20 mouse cellular contexts compared by ENCODE assay signal in the genomic region with DNA sequence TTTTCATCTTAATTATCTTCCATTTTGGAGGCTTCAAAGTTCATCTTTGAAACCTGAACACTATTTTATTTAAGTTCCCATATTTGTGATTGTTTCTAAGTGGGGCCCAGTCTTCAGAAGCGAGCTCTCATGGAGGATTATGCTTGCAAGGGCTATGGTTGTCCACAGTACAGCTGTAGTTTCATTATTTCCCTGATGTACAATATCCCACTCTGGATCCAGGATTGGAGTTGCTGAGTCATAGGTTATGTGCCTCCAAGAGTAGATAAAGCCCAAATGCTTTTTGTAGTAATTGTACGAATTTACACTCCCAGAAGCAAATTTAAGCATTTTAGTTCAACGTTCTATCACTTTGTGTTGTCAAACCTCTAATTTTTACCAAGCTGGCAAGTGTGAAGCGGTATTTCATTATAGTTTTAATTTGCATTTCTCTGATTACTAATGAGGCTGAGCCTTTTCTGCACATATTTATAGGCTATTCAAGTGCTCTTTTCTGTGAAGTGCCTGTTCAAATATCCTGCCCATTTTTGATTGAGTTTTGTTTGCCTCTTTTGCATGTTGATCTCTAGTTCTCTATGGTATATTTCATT. TPM values are rescaled to one million over a fixed set of nuclear protein-coding genes. Genes with fewer than 3 reads are reported as not detected.
A peak's percentile ranks its signal among the peaks of the same experiment; 100 is the strongest.
DNase-seq lines count a peak whose midpoint lies in the region; ATAC-seq and TF ChIP-seq lines count a peak whose summit lies in the region.
"Had no signal": no experiment of that assay in that cellular context is flagged by ENCODE, and none has a peak within 500 bp of the region (broad histone marks: within the 10 kb centered on the region; RNA-seq: fewer than 3 reads in every experiment).

No protein-coding gene starts in this region.

- H3K4me1 ChIP-seq in midbrain, embryonic 16.5 days (ENCODE audit: control insufficient read depth, insufficient read depth, low read length), result no peaks in the 10 kb centered on the region
- H3K4me1 ChIP-seq in midbrain, postnatal 0 days (ENCODE audit: insufficient read depth, low read length), result no peaks in the 10 kb centered on the region
- peaks cover 11% of the 10 kb centered on the region; the same call in 1 of the 2 replicates for H3K4me1 ChIP-seq in forebrain, embryonic 13.5 days
- H3K4me1 ChIP-seq in forebrain, postnatal 0 days (ENCODE audit: insufficient read depth), result peaks cover 7% of the 10 kb centered on the region; the same call in 1 of the 2 replicates
- H3K4me1 ChIP-seq in thymus, adult 2 months (replicated peaks; ENCODE audit: control insufficient read depth, insufficient read depth, low read length), result no peaks in the 10 kb centered on the region
- H3K4me1 ChIP-seq: embryonic facial prominence, embryonic 12.5 days; heart, embryonic 15.5 days; hindbrain, embryonic 13.5 days had no signal

- no peak overlapping the region for H3K4me2 ChIP-seq in midbrain, embryonic 16.5 days (ENCODE audit: low read length)
- no peak overlapping the region for H3K4me2 ChIP-seq in midbrain, postnatal 0 days (ENCODE audit: low read depth, low read length, poor library complexity, severe bottlenecking)
- no peak overlapping the region; the same call in 1 of the 2 replicates for H3K4me2 ChIP-seq in forebrain, embryonic 13.5 days
- H3K4me2 ChIP-seq in forebrain, postnatal 0 days (ENCODE audit: low read depth), result no peak overlapping the region
- H3K4me2 ChIP-seq: embryonic facial prominence, embryonic 12.5 days; heart, embryonic 11.5 days; heart, embryonic 15.5 days; hindbrain, embryonic 13.5 days had no signal

- TF ChIP-seq POLR2A in thymus, adult 2 months (IDR thresholded peaks at IDR 0.05; ENCODE audit: control insufficient read depth, extremely low read depth, insufficient read depth, low read length, poor library complexity), result no peak

- H3K9me3 ChIP-seq in midbrain, embryonic 16.5 days (replicated peaks; ENCODE audit: control insufficient read depth, low read length, poor library complexity, severe bottlenecking), result no peaks in the 10 kb centered on the region
- no peaks in the 10 kb centered on the region for H3K9me3 ChIP-seq in midbrain, postnatal 0 days (ENCODE audit: low read length)
- H3K9me3 ChIP-seq in forebrain, embryonic 13.5 days (replicated peaks), result no peaks in the 10 kb centered on the region
- no peaks in the 10 kb centered on the region for H3K9me3 ChIP-seq in forebrain, postnatal 0 days (ENCODE audit: low read length)
- H3K9me3 ChIP-seq: embryonic facial prominence, embryonic 12.5 days; heart, embryonic 15.5 days; hindbrain, embryonic 13.5 days had no signal

- H3K27me3 ChIP-seq in midbrain, embryonic 16.5 days (ENCODE audit: control insufficient read depth, insufficient read depth, low read depth, low read length), result no peaks in the 10 kb centered on the region
- no peaks in the 10 kb centered on the region for H3K27me3 ChIP-seq in midbrain, postnatal 0 days (ENCODE audit: insufficient read depth, low read length)
- no peaks in the 10 kb centered on the region for H3K27me3 ChIP-seq in forebrain, embryonic 13.5 days
- H3K27me3 ChIP-seq in forebrain, postnatal 0 days (ENCODE audit: insufficient read depth, low read length), result no peaks in the 10 kb centered on the region
- no peaks in the 10 kb centered on the region for H3K27me3 ChIP-seq in thymus, adult 2 months (ENCODE audit: control insufficient read depth, insufficient read depth, low read length)
- H3K27me3 ChIP-seq: embryonic facial prominence, embryonic 12.5 days; heart, embryonic 15.5 days; hindbrain, embryonic 13.5 days had no signal

- DNase-seq in midbrain, postnatal 0 days (ENCODE audit: low spot score), result no peak
- peak; percentile 62 for DNase-seq in forebrain, postnatal 0 days
- no peak for DNase-seq in thymus, adult 2 months
- DNase-seq in adrenal gland, postnatal 14 days, result no peak
- DNase-seq: adrenal gland, adult 8-10 months; cerebellum, adult 9-10 months; cerebellum, postnatal 25 days; gastrocnemius, postnatal 14 days; heart, adult 2 months; heart, postnatal 14 days; kidney, adult 11 months had no signal

- no peak for ATAC-seq in midbrain, embryonic 16.5 days
- no peak for ATAC-seq in midbrain, postnatal 0 days (ENCODE audit: low FRiP score)
- ATAC-seq in forebrain, embryonic 13.5 days, result peak; percentile 91
- peak; percentile 83 for ATAC-seq in forebrain, postnatal 0 days
- ATAC-seq: hindbrain, postnatal 0 days had no signal

- WGBS in midbrain, embryonic 16.5 days, result 57% methylated on average over 4 of the region's 4 CpGs
- WGBS in midbrain, postnatal 0 days, result 59% methylated on average over 4 of the region's 4 CpGs
- 28% methylated on average over 4 of the region's 4 CpGs for WGBS in forebrain, embryonic 13.5 days
- WGBS in forebrain, postnatal 0 days, result 15% methylated on average over 4 of the region's 4 CpGs
- 86% methylated on average over 4 of the region's 4 CpGs for WGBS in thymus, adult 2 months

- H3K36me3 ChIP-seq in midbrain, embryonic 16.5 days (ENCODE audit: control insufficient read depth, insufficient read depth, low read length), result no peaks in the 10 kb centered on the region
- no peaks in the 10 kb centered on the region for H3K36me3 ChIP-seq in midbrain, postnatal 0 days (ENCODE audit: insufficient read depth, low read length)
- H3K36me3 ChIP-seq in forebrain, embryonic 13.5 days (ENCODE audit: poor library complexity, severe bottlenecking), result no peaks in the 10 kb centered on the region
- no peaks in the 10 kb centered on the region for H3K36me3 ChIP-seq in forebrain, postnatal 0 days (ENCODE audit: insufficient read depth)
- H3K36me3 ChIP-seq in thymus, adult 2 months (ENCODE audit: control insufficient read depth, insufficient read depth, low read length), result no peaks in the 10 kb centered on the region
- H3K36me3 ChIP-seq: embryonic facial prominence, embryonic 12.5 days; heart, embryonic 15.5 days; hindbrain, embryonic 13.5 days had no signal

- H3K9ac ChIP-seq in midbrain, embryonic 16.5 days (ENCODE audit: low read depth, low read length), result no peak overlapping the region
- H3K9ac ChIP-seq in midbrain, postnatal 0 days (replicated peaks; ENCODE audit: low read length, poor library complexity, severe bottlenecking), result no peak overlapping the region
- H3K9ac ChIP-seq in forebrain, embryonic 13.5 days, result no peak overlapping the region
- no peak overlapping the region for H3K9ac ChIP-seq in forebrain, postnatal 0 days
- H3K9ac ChIP-seq: embryonic facial prominence, embryonic 12.5 days; heart, embryonic 15.5 days; hindbrain, embryonic 13.5 days had no signal

- H3K4me3 ChIP-seq in midbrain, embryonic 16.5 days (ENCODE audit: low read depth, low read length), result no peak overlapping the region
- no peak overlapping the region for H3K4me3 ChIP-seq in midbrain, postnatal 0 days (ENCODE audit: low read depth, low read length)
- H3K4me3 ChIP-seq in forebrain, embryonic 13.5 days, result no peak overlapping the region
- no peak overlapping the region for H3K4me3 ChIP-seq in forebrain, postnatal 0 days (ENCODE audit: low read depth, low read length)
- H3K4me3 ChIP-seq in thymus, adult 2 months (ENCODE audit: control insufficient read depth, insufficient read depth, low read length), result no peak overlapping the region
- H3K4me3 ChIP-seq: embryonic facial prominence, embryonic 12.5 days; heart, adult 2 months; heart, embryonic 15.5 days; hindbrain, embryonic 13.5 days had no signal

- TF ChIP-seq CTCF in midbrain, postnatal 0 days (IDR thresholded peaks at IDR 0.05), result no peak
- no peak for TF ChIP-seq CTCF in forebrain, postnatal 0 days (IDR thresholded peaks at IDR 0.05; ENCODE audit: low read depth)
- no peak for TF ChIP-seq CTCF in thymus, adult 2 months (IDR thresholded peaks at IDR 0.05; ENCODE audit: borderline replicate concordance, control insufficient read depth, extremely low read depth, insufficient read depth, low read length, poor library complexity)

- H3K27ac ChIP-seq in midbrain, embryonic 16.5 days (ENCODE audit: low read length), result peak overlapping the region; percentile 13; the same call in 1 of the 2 replicates
- H3K27ac ChIP-seq in midbrain, postnatal 0 days (ENCODE audit: low read depth, low read length), result no peak overlapping the region
- H3K27ac ChIP-seq in forebrain, embryonic 13.5 days, result peak overlapping the region; percentile 72
- H3K27ac ChIP-seq in forebrain, postnatal 0 days (ENCODE audit: low read depth, low read length), result peak overlapping the region; percentile 66
- H3K27ac ChIP-seq in thymus, adult 2 months (ENCODE audit: control insufficient read depth, insufficient read depth, low read length), result no peak overlapping the region
- H3K27ac ChIP-seq: embryonic facial prominence, embryonic 12.5 days; heart, adult 2 months; heart, embryonic 15.5 days; hindbrain, embryonic 13.5 days; hindbrain, postnatal 0 days had no signal

RNA-seq across cellular contexts. Expression of a gene that starts 46.9 kb away (rescaled TPM):
- polyA plus RNA-seq in midbrain, embryonic 16.5 days (2015; fragmentation: Nextera tagmentation; extraction: Ambion mirVana), result 1.0 and 1.6 TPM in 2 replicates
- total RNA-seq in midbrain, postnatal 0 days (2014; rRNA removed), result 0.77 and 1.5 TPM in 2 replicates
- polyA plus RNA-seq in midbrain, postnatal 0 days (2015; fragmentation: Nextera tagmentation; extraction: Ambion mirVana), result 1.1 and 1.3 TPM in 2 replicates
- 0.56 and 0.62 TPM in 2 replicates for polyA plus RNA-seq in forebrain, embryonic 13.5 days (2015; fragmentation: Nextera tagmentation; extraction: Ambion mirVana)
- 1.7 and 2.5 TPM in 2 replicates for total RNA-seq in forebrain, postnatal 0 days (2014; rRNA removed)
- 1.7 and 2.3 TPM in 2 replicates for polyA plus RNA-seq in forebrain, postnatal 0 days (2015; fragmentation: Nextera tagmentation; extraction: Ambion mirVana)
- 1.6 and 2.6 TPM in 2 replicates for polyA plus RNA-seq in thymus, adult 2 months (2012; rRNA removed)
- 0.33 and 0.34 TPM in 2 replicates for total RNA-seq in adrenal gland, postnatal 14 days (2021)
- total RNA-seq: adrenal gland, adult 8-10 months; ES-E14; gastrocnemius, adult 18-20 months; gastrocnemius, postnatal 14 days; heart, adult 2 months had no signal
- polyA plus RNA-seq: heart, adult 2 months had no signal

Comparison
In these comparisons a context has a peak if more than half of its experiments do, and no peak if none do; other contexts are left out.
1. H3K27ac ChIP-seq: peak in midbrain, embryonic 16.5 days (single experiment), forebrain, embryonic 13.5 days (single experiment) and forebrain, postnatal 0 days (single experiment); none in midbrain, postnatal 0 days (single experiment) and thymus, adult 2 months (single experiment).
2. ATAC-seq: peak in forebrain, embryonic 13.5 days (single experiment) and forebrain, postnatal 0 days (single experiment); none in midbrain, embryonic 16.5 days (single experiment) and midbrain, postnatal 0 days (single experiment).